Mouse (Mus musculus): ENCODE measurements around the gene Secisbp2l. TPM values are rescaled to one million over a fixed set of nuclear protein-coding genes. Genes with fewer than 3 reads are reported as not detected.

The Secisbp2l gene
- total and polyA plus RNA-seq, 2 experiments from 2014 or later: 29.2 to 57.9 TPM

GRCm38 (mm10) chr2:125735333-125736024 lies 47.2 kb downstream of the Secisbp2l start:
- no peak overlapping the region for H3K4me3 ChIP-seq (ENCODE audit: low read depth, low read length)
- no peaks in the 10 kb centered on the region for H3K4me1 ChIP-seq (ENCODE audit: insufficient read depth, low read length)
- H3K36me3 ChIP-seq (ENCODE audit: insufficient read depth, low read length): peaks cover 5% of the 10 kb centered on the region
- no peak for ATAC-seq (ENCODE audit: low FRiP score)
- WGBS: 70% methylated on average over 2 of the region's 2 CpGs
- H3K9me3 ChIP-seq (ENCODE audit: low read length): no peaks in the 10 kb centered on the region
- H3K9ac ChIP-seq (replicated peaks; ENCODE audit: low read length, poor library complexity, severe bottlenecking): no peak overlapping the region
- no peak overlapping the region for H3K27ac ChIP-seq (ENCODE audit: low read depth, low read length)
- no peaks in the 10 kb centered on the region for H3K27me3 ChIP-seq (ENCODE audit: insufficient read depth, low read length)
- DNase-seq (ENCODE audit: low spot score): no peak
- H3K4me2 ChIP-seq (ENCODE audit: low read depth, low read length, poor library complexity, severe bottlenecking): no peak overlapping the region
- no peak for TF ChIP-seq CTCF (IDR thresholded peaks at IDR 0.05)

GRCm38 (mm10) chr2:125734741-125735140 lies 47.9 kb downstream of the Secisbp2l start:
- H3K4me1 ChIP-seq (ENCODE audit: insufficient read depth, low read length): no peaks in the 10 kb centered on the region
- no peak overlapping the region for H3K4me2 ChIP-seq (ENCODE audit: low read depth, low read length, poor library complexity, severe bottlenecking)
- DNase-seq (ENCODE audit: low spot score) (no peak), ATAC-seq (ENCODE audit: low FRiP score) (no peak)
- no peaks in the 10 kb centered on the region; the same call in 1 of the 2 replicates for H3K36me3 ChIP-seq (ENCODE audit: insufficient read depth, low read length)
- H3K4me3 ChIP-seq (ENCODE audit: low read depth, low read length): no peak overlapping the region
- H3K27ac ChIP-seq (ENCODE audit: low read depth, low read length): no peak overlapping the region
- H3K9ac ChIP-seq (replicated peaks; ENCODE audit: low read length, poor library complexity, severe bottlenecking): no peak overlapping the region
- TF ChIP-seq CTCF (IDR thresholded peaks at IDR 0.05): no peak
- H3K9me3 ChIP-seq (ENCODE audit: low read length): no peaks in the 10 kb centered on the region
- no peaks in the 10 kb centered on the region for H3K27me3 ChIP-seq (ENCODE audit: insufficient read depth, low read length)

- peak; percentile 98 for TF ChIP-seq CTCF (IDR thresholded peaks at IDR 0.05)
- no peaks in the 10 kb centered on the region for H3K36me3 ChIP-seq (ENCODE audit: insufficient read depth, low read length)
- peak overlapping the region; percentile 75 for H3K27ac ChIP-seq (ENCODE audit: low read depth, low read length)
- DNase-seq (ENCODE audit: low spot score) (peak; percentile 95), ATAC-seq (ENCODE audit: low FRiP score) (peak; percentile 93)
- H3K4me2 ChIP-seq (ENCODE audit: low read depth, low read length, poor library complexity, severe bottlenecking): peak overlapping the region; percentile 73
- no peaks in the 10 kb centered on the region for H3K9me3 ChIP-seq (ENCODE audit: low read length)
- H3K4me1 ChIP-seq (ENCODE audit: insufficient read depth, low read length): no peaks in the 10 kb centered on the region
- H3K9ac ChIP-seq (replicated peaks; ENCODE audit: low read length, poor library complexity, severe bottlenecking): peak overlapping the region; percentile 72
- 4% methylated on average over 35 of the region's 35 CpGs for WGBS
- peak overlapping the region; percentile 40 for H3K4me3 ChIP-seq (ENCODE audit: low read depth, low read length)
- H3K27me3 ChIP-seq (ENCODE audit: insufficient read depth, low read length): no peaks in the 10 kb centered on the region
Observed at GRCm38 (mm10) chr2:125731763-125732560, 50.7 kb downstream of the Secisbp2l start.

GRCm38 (mm10) chr2:125724546-125725114 lies 58.0 kb downstream of the Secisbp2l start:
- Histone ChIP-seq H3K27me3 (ENCODE audit: insufficient read depth, low read length) (no peaks in the 10 kb centered on the region), H3K9me3 (ENCODE audit: low read length) (no peaks in the 10 kb centered on the region), H3K4me1 (ENCODE audit: insufficient read depth, low read length) (peaks cover 8% of the 10 kb centered on the region; the same call in 1 of the 2 replicates), H3K9ac (replicated peaks; ENCODE audit: low read length, poor library complexity, severe bottlenecking) (peak overlapping the region; percentile 72), H3K27ac (ENCODE audit: low read depth, low read length) (peak overlapping the region; percentile 34; the same call in 1 of the 2 replicates), H3K36me3 (ENCODE audit: insufficient read depth, low read length) (no peaks in the 10 kb centered on the region), H3K4me3 (ENCODE audit: low read depth, low read length) (peak overlapping the region; percentile 47), H3K4me2 (ENCODE audit: low read depth, low read length, poor library complexity, severe bottlenecking) (peak overlapping the region; percentile 97)
- peak; percentile 42 for DNase-seq (ENCODE audit: low spot score)
- 3% methylated on average over 16 of the region's 16 CpGs for WGBS
- TF ChIP-seq CTCF (IDR thresholded peaks at IDR 0.05): no peak
- ATAC-seq (ENCODE audit: low FRiP score): peak; percentile 54

- Histone ChIP-seq H3K27me3 (ENCODE audit: insufficient read depth, low read length) (no peaks in the 10 kb centered on the region), H3K4me1 (ENCODE audit: insufficient read depth, low read length) (peaks cover 8% of the 10 kb centered on the region; the same call in 1 of the 2 replicates), H3K27ac (ENCODE audit: low read depth, low read length) (peak within 1 kb of the TSS; percentile 57), H3K36me3 (ENCODE audit: insufficient read depth, low read length) (no peaks in the 10 kb centered on the region), H3K9ac (replicated peaks; ENCODE audit: low read length, poor library complexity, severe bottlenecking) (peak within 1 kb of the TSS; percentile 72), H3K4me3 (ENCODE audit: low read depth, low read length) (peak within 1 kb of the TSS; percentile 47), H3K9me3 (ENCODE audit: low read length) (no peaks in the 10 kb centered on the region), H3K4me2 (ENCODE audit: low read depth, low read length, poor library complexity, severe bottlenecking) (peak within 1 kb of the TSS; percentile 97)
- ATAC-seq (ENCODE audit: low FRiP score) (peak; percentile 89), DNase-seq (ENCODE audit: low spot score) (peak; percentile 80)
- no peak for TF ChIP-seq CTCF (IDR thresholded peaks at IDR 0.05)
- WGBS: under 1% methylated on average over 15 of the region's 15 CpGs
Observed at GRCm38 (mm10) chr2:125724086-125724430, 58.6 kb downstream of the Secisbp2l start, which contains the start of gene Shc4. TSS of gene Shc4 (minus strand) at chr2:125724148.

Data from midbrain, postnatal 0 days (tissue).